Mouse (Mus musculus): ENCODE measurements around the gene Lexm. TPM values are rescaled to one million over a fixed set of nuclear protein-coding genes. Genes with fewer than 3 reads are reported as not detected.

Gene Lexm
- total RNA-seq, 2 experiments from 2014 or later, result not detected

DNA sequence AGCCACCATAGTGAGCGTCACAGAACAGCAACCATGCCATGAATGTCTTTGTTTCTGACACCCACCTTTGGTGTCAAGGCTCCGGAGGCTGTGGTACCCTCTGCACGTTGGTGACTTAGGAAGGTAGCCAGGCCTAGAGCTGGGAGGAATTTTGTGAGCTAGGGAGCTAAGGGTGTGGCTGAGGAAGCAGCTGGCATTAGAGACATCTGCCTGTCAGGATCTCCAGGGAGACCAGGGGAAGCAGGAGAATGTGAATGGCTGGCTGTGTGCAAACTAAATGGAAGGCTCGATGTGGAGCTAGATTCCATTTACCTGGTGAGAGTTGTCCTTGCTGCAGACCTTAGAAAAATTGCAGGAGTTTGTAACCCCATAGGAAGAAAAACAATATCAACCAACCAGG lies 32.4 kb downstream of the Lexm start:
- ATAC-seq (replicated peaks; ENCODE audit: poor library complexity), result no peak

DNA sequence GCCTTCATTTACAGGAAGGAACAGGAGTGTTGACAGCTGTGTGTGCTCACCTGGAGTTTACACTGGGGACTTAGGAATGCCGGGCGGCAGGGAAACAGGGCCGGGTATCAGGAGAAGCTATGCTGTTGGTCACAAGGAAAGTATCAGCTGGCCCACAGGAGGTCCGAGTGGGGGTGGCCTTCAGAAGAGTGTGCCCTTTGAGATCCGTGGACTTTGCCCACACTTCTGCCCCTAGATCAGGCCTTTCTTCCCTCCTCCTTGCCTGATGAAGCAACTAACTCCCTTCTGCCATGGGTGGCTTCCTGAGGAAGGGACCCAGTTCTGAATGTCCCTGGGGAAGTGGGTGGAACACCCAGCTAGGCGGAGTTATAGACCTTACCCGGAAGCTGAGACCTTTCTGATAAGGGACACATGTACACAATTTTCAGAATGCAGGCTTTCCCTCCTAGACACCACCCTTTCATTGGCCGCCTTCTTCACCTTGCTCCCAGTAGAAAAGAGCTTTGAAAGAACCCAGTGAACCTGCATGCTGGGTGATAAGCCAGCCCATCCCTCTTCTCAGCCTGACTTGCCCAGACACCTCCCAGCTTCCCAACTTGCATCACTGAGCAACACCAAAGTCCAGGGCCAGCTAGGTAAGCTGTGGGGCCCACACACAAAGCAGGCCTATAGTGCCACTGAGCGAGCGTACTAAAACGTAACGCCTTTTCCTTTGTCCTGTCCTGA lies 34.5 kb downstream of the Lexm start:
- peak; percentile 86 for ATAC-seq (replicated peaks; ENCODE audit: poor library complexity)

DNA sequence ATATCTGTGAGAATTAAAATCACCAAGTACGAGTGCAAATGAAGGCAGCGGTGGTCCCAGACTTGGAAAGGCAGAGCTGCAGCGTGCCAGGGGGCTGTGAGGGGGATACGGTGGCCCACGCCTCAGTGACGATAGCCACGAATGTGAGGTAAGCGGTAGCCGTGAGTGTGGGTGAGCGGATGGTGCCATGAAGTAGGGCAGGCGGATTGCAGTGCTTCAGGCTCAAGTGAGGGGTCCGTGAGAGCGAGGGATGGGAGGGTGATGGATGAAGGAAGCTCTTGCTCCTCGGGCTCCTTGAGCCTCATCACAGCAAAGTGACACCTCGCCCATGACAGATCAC lies 35.2 kb downstream of the Lexm start:
- no peak for ATAC-seq (replicated peaks; ENCODE audit: poor library complexity)

DNA sequence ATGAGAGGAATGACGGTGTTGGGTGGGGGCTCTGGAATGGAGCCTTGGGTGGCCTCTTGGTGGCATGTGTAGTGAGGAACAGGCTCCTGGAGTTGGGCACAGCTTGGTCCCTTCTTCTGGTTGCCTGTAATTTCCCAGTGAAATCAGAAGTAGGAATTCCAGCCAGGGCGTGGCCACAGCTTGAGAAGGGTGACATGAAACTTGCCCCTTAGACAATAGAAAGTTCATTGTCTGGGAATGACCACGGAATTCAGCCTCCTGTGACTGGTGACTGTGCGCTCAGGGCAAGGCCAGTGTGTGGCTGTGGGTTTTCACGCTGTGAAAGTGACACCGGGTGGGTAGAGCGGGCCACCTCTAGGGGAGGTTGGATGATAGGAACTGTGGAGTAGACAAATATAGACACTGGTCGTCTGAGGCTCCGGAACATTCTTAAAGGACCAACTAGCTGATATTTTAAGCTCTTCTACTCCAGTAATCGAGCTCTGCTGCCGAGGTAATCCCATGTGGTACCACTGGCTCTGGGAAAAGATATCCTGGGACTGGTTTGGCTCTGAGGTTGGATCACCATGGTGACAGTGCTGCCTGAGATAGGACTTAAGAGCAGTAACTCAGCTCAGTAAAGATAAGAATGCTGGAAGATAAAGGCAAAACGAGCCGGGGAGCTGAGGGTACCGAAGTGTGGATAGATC lies 35.7 kb downstream of the Lexm start:
- no peak for ATAC-seq (replicated peaks; ENCODE audit: poor library complexity)

DNA sequence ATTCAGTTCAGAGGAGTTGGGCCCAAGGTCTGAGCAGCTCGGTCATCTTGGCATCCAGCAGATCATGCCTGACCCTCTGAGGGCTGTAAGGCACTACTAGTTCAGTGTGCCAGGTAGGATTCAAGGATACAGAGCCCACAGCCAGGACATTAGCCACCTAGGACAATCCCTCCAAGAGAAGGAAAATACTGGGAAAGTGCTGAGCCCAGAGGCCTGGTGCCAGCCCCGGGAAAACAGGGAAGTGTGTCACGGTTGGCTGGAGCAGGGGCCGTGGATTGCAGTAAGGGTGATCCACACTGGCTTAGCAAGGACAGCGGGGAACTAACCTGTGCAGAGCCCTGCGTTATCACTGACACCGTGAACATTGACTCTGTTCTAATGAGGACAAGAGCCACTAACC lies 39.5 kb downstream of the Lexm start:
- ATAC-seq (replicated peaks; ENCODE audit: poor library complexity), result no peak

DNA sequence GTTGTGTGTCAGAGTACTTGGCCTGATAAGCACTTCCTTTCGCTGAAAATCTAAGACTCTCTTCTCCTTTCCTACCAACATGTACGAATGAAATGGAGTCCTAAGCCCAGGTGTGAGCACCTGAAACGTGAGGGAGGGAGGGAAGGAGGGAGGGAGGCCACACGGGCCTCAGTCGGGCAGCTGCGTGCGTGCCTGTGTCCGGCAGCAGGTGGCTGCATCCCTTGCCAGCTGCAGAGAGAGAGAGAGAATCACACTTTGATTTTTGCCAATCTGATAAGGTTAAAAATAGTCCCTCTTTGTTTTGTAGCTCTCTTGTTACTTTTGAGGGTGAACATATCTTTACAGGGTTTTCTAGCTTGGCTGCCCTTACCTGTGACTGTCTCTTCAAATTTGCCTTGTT lies 42.0 kb downstream of the Lexm start:
- ATAC-seq (replicated peaks; ENCODE audit: poor library complexity), result no peak

DNA sequence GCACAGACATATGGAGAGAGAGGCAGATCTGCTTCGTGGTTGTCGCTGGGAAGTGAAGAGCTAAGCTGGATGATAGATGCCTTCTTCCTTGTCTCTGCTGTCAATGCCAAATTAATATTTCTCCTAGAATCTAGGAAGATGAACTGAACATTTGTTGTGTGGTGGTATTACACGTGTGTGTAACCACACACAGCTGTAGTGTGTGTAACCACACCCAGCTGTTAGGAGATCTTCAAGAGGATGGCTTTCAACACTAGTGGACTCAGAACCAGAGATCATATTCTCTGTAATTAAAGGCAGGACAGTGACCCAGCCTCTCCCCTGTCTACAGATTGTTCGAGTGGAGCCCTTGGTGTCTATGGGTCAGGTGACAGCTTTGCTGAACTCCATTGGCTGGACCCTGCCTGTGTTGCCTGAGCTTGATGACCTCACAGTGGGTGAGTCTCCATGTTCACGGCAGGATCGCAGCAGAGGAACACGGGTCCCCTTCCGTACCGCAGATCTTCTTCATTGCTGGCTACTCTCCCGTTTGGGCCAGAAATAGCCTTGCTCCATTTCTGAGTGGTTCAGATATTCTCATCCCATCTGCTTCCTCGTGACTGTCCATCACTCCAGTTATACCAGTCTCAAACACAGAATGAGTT lies 45.8 kb downstream of the Lexm start:
- no peak for ATAC-seq (replicated peaks; ENCODE audit: poor library complexity)

DNA sequence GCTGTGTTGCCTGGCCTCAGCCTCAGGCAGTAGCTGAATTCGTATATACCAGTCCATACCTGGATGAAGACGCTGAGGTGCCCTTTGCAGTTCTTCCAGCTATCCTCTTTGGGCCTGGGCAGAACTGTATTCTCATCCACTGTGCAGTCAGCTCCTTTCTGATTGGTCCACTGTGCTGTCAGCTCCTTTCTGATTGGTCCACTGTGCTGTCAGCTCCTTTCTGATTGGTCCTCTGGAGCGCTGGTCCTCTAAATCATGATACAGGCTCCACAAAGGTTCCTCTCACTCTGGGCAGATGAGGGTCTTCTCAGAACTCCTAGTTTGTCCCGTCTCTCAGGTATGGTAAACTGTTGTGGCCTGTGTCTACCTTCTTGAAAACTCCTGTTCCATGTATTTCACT lies 47.4 kb downstream of the Lexm start:
- ATAC-seq (replicated peaks; ENCODE audit: poor library complexity), result 0 out of 2 replicates have a peak, but pooled peaks have one; percentile 37

DNA sequence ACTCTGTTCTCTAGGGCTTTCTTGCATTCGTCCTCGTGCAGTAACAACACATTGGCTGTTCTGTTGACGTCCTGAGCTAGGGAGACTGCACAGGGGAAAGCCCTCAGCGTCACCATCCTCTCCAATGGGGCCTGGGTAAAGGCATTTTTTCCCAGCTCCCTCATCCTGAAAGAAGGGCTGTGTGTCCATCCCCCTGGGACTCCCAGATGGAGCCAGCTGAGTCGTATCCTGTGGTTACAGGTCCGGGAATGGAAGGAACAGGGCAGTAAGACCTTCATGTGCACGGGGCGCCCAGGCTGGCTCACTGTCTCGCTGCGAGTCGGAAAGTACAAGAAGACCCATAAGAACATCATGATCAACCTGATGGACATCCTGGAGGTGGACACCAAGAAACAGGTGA lies 52.9 kb downstream of the Lexm start:
- no peak for ATAC-seq (replicated peaks; ENCODE audit: poor library complexity)

DNA sequence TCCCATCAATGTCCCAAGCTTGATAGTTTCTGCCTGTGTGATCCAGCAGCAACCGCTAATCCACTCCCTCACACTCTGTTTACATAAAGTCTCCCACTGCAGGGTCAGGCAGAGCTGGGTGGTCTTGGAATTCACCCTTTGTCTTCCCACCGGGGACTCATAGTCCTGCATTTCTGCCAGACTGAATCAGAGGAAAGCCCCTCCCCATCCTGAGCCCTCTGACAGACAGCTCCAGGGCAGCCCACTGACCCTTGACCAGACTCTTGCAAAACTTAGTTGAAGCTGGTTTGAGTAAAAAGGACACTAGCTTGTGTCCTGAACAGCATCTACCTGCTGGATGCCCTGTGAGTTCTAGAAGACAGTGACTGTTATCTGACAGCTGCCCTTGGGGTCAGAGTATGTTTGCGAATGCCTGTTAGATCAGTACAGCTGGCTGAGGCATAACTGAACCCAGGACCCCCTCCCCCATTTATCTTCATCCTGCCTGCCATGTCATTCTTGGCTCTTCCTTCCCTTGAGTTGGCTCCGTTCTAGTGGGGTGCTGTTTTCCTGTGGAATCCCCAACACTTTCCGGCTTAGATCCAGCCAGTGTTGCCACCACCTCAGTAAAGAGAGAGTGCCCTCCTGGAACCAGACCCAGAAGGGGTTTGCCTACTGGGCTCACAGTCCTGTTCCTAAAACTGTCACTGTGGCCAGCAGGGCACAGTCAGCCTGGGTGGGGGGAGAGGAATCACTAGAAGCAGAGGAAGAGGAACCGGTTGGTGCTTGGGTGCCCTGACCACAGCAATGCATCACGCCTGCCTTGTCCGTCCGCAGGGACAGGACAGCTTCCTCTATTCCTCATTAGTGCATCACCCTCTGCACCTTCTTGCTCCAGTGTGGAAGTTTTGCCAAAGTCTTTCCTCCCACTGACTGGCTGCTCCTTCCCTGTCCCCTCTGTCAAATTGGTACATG lies 53.9 kb downstream of the Lexm start:
- ATAC-seq (replicated peaks; ENCODE audit: poor library complexity), result peak; percentile 68

DNA sequence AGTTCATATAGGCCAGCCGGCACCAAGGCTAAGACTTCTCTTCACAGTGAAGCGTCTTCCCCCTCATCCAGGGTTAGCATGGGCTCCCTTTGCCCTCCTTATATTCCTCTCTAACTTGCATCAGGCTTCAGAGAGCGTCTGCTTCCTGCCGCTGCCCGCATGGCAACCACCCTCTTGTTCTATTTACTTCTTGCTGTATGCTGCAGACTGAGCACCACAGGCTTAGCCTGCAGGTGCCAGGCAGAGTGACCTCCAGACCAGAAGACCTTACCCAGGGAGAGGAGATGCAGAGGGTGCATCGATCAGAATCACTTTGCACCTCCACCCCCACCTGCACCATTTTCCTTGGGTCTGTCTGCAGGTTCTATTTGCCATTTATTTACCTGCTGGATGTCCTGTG lies 55.0 kb downstream of the Lexm start:
- no peak for ATAC-seq (replicated peaks; ENCODE audit: poor library complexity)

DNA sequence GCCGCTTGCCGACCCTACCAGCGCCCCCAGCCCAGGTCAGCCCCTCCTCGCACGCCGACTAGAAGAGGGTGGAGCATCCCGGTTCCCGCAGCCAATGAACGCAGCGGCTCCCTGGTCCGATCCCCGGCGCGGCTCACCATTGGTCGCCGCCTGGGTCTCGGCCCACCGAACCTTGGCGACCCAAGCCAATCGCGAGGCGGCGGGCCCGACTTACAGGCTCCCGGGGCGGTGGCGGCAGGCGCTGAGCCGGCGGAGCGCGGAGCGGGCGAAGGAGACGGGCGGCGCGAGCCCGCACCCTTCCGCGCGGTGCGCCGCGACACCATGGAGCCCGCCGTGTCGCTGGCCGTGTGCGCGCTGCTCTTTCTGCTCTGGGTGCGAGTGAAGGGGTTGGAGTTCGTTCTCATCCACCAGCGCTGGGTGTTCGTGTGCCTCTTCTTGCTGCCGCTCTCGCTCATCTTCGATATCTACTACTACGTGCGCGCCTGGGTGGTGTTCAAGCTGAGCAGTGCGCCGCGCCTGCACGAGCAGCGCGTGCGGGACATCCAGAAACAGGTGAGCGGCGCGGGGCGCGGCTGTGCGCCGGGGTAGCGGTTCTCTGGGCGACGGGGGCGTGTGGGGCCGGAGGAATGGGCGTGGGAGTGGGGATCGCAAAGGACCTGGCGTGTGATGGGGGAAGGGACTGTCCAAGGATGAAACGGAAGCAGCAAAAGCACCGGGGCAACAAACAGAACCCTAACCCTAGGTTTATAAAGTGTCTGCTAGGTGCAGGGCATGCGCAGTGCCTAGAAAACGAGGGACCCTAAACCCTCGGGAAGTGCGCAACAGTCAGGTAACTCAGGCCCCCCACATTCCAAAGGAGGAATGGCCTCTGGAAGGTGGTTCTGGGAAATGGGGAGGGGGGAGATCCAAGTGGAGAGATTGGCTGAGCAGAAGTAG lies 55.9 kb downstream of the Lexm start, which contains the start of gene Dhcr24:
TSS of gene Dhcr24 (plus strand) at position 193 of the 936 bp plus-strand sequence.
- ATAC-seq (replicated peaks; ENCODE audit: poor library complexity), result peak; percentile 85

DNA sequence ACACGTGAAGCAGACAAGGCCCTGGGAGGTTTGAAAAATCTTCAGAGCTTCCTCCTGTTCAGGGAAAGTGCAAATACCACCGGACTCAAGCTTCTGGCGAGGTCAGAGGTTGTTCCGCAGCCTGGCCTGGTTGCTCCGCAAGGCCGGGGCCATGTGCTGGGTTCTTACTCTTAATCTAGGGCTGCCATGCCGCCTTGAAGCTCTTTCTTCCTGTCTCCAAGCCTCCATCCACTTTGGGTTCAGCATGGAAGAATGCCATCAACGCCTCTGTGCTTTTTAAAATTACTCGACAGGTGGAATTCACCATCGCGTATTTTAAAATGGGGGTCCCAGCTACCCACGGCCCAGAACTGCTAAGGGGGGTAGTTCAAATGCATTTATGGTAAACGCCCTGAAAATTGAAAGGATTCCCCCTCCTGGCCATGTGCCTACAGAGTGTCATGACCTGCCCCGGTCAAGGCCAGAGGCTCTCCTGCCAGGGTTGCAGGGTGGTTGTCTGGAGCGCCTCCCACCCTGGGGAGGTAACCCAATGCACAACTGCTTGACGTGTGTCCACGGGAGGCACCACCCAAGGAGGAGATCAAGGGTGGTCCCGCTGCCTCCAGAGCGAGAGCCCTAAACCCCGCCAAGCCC lies 56.7 kb downstream of the Lexm start:
- ATAC-seq (replicated peaks; ENCODE audit: poor library complexity), result peak; percentile 53

DNA sequence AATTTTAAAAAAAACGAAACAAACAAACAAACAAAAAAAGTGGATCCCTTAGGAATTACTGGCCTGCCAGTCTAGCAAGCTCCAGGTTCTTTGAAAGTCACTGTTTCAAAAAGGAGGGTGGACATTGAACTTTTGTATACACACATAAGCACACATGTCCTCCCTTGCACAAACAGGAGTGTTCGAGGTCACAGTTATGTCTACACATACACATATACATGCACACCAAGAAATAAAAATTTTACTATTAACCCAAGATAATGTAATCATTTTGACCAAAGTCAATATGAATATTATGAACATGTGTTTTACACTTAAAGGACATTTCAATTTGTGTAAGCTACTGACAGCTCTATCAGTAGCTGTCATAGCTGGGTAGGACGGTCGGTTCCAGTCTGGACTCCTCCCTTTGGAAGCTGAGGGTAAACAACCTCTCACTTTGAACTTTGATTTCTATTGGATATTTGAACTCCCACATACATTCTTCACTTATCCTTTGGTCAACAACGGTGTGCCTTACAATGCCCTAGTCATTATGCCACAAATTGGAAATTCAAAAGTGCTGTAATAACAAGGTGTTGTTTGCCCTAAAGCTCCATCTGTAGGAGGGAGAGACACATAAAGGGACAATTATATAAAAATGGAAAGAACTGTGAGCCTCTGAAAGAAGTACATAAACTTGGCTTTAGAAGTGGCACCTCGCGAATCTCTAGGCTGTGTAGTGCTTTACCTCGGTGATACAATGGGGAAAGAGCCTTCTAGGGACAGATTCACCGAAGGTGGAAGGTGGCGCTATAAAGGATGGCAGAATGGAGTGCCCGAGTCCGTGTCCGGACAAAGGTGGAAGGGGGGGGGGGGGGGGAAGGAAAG lies 57.5 kb downstream of the Lexm start:
- ATAC-seq (replicated peaks; ENCODE audit: poor library complexity), result no peak

DNA sequence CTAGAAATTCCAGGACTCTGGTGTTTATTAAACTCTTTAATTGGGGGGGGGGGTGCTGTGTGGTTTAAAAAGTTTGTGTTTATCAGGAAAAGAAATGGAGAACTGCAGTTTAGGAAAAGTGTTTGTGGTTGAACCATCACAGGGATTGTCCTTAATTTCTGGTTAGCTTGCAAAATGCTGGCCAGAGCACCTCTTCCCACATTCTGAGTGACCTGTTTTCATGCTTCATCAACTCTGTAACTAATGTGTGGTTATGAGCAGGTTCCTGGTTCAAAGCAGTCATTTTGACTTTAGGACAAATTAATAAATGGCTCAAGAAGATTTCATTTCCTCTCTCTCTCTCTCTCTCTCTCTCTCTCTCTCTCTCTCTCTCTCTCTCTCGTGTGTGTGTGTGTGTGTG lies 59.1 kb downstream of the Lexm start:
- no peak for ATAC-seq (replicated peaks; ENCODE audit: poor library complexity)

DNA sequence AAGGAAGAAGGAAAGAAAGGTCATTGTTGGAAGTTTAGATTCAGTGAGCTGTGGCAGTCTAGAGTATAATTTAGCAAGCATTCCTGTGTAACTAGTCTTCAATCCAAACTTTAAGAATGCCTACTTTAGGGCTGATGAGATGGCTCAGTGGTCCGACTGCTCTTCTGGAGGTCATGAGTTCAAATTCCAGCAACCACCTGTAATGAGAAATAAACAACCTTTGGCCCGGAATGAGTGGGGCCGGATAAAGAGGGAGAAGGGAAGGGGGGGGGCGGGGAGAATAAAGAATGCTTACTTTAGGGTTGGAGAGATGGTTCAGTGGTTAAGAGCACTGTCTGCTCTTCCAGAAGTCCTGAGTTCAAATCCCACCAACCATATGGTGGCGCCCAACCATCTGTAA lies 59.8 kb downstream of the Lexm start:
- no peak for ATAC-seq (replicated peaks; ENCODE audit: poor library complexity)

DNA sequence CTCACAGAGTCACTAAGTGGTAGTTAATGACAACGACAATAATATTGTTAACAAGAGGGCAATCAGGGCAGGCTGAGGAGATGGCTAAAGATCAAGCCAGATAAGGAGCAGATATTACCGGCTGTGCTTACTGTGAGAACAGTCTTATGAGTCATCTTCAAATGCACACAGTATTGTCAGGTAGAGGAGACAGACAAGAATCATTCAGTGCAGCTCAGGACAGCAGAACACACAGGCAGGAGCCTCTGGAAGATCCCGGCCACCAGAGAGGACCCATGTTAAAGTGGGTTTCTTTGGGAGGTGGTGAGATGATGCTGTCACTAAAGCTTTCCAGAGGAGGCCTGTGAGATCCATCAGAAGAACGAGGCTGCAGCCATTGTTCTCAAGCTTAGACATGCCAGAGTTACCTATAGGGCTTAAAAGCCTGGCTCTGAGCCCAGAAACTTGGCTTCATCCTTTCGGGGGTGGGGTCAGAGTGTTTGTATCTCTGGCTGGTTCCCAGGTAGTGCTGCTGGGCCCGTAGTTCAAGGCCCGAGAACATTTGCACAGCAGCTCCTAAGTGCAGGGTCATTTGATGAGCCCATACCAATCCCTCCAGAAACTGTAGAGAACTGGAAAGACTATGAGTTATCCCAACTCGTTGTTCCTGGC lies 66.4 kb downstream of the Lexm start:
- ATAC-seq (replicated peaks; ENCODE audit: poor library complexity), result no peak

DNA sequence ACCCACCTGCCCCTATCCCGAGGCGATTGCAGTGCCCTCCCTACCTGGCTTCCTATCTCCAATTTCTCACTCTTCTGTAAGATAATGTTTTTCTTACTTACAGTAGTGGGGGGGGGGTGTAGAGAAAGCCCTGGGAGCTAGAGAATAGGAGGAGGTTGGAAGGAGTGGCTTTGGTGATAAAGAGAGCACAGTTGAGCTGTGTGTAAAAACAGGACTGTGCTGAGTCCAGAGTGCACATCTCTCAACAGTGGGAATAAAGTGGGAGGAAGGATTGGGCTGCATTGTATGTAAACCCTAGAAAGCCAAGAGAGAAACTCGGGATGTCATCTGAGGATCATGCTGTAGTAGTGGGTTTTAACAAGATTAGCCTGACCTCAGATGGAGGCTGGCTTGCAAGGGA lies 68.9 kb downstream of the Lexm start:
- ATAC-seq (replicated peaks; ENCODE audit: poor library complexity), result no peak

All from megakaryocyte progenitor cell, adult 5-6 weeks (primary cell).